Mouse (Mus musculus): ENCODE measurements at regions not wholly inside any gene's neighbourhood (a gene's known extent, or its start where the extent isn't known, plus 50 kb on each side); places are given as distances from the start of the nearest gene placed in this dataset.
A peak's percentile ranks its signal among the peaks of the same experiment; 100 is the strongest.

GRCm38 (mm10) chr1:195312426-195312825, 135.9 kb upstream of the Cr2 start:
- peak; percentile 6 to 22 for DNase-seq

- DNase-seq, result no peak
Measured at GRCm38 (mm10) chr1:195285076-195285475, 108.6 kb upstream of the Cr2 start.

GRCm38 (mm10) chr1:195241496-195241895, 65.0 kb upstream of the Cr2 start:
- DNase-seq, result peak; percentile 95 to 100

GRCm38 (mm10) chr1:195232658-195233057, 56.1 kb upstream of the Cr2 start:
- peak; percentile 21 to 58 for DNase-seq

- DNase-seq, result no peak
Measured at GRCm38 (mm10) chr1:195227007-195227406, 50.5 kb upstream of the Cr2 start.

Small RNAs in the stretch of these regions (microRNA-seq; reads per million reads assigned to microRNA genes)
- 0 reads per million in 2 experiments for gene Gm24802

Data from heart, adult 18-20 months (tissue).